ENCODE assay signal across 15 mouse cellular contexts in genomic region chr13:55898999-55899398, GRCm38 (mm10).
DNase-seq lines count a peak whose midpoint lies in the region; ATAC-seq and TF ChIP-seq lines count a peak whose summit lies in the region.
"Had no signal": no experiment of that assay in that cellular context is flagged by ENCODE, and none has a peak within 500 bp of the region (broad histone marks: within the 10 kb centered on the region; RNA-seq: fewer than 3 reads in every experiment).

No protein-coding gene starts in this region.

- H3K36me3 ChIP-seq in C2C12 (ENCODE audit: control insufficient read depth, insufficient read depth) = no peaks in the 10 kb centered on the region
- no peaks in the 10 kb centered on the region for H3K36me3 ChIP-seq in embryonic facial prominence, embryonic 13.5 days
- H3K36me3 ChIP-seq in limb, embryonic 12.5 days = no peaks in the 10 kb centered on the region
- H3K36me3 ChIP-seq: G1E; heart, embryonic 12.5 days had no signal

- no peaks in the 10 kb centered on the region for H3K79me2 ChIP-seq in C2C12 (ENCODE audit: control insufficient read depth, insufficient read depth)

- no peaks in the 10 kb centered on the region for H3K27me3 ChIP-seq in C2C12 (ENCODE audit: control insufficient read depth, insufficient read depth, insufficient read length)
- peaks cover 25% of the 10 kb centered on the region for H3K27me3 ChIP-seq in embryonic facial prominence, embryonic 13.5 days
- peaks cover 3% of the 10 kb centered on the region; the same call in 1 of the 2 replicates for H3K27me3 ChIP-seq in limb, embryonic 12.5 days

- H3ac ChIP-seq in C2C12 (ENCODE audit: control insufficient read depth, insufficient read length, low read depth) = no peak overlapping the region

- DNase-seq in gastrocnemius, postnatal 25 days = peak; percentile 19
- no peak for DNase-seq in gastrocnemius, postnatal 10 days
- no peak for DNase-seq in frontal cortex, postnatal 10 days (ENCODE audit: low spot score in 2 of 2)
- DNase-seq in right cerebral cortex, postnatal 25 days = no peak
- DNase-seq: cerebellum, adult 8-10 months; embryo, embryonic 11 days; kidney, adult 11 months; lung, postnatal 36 days had no signal

- ATAC-seq in embryonic facial prominence, embryonic 13.5 days (ENCODE audit: insufficient number of reproducible peaks, insufficient read depth, low FRiP score, low TSS enrichment, low read depth) = no peak
- ATAC-seq in limb, embryonic 12.5 days (ENCODE audit: insufficient number of reproducible peaks, insufficient read depth, low FRiP score, low TSS enrichment, low read depth) = no peak
- ATAC-seq in frontal cortex, adult (ENCODE audit: low TSS enrichment) = no peak

- H3K79me3 ChIP-seq in C2C12 (ENCODE audit: low read depth) = no peaks in the 10 kb centered on the region

- peak overlapping the region; percentile 27; the same call in 1 of the 2 replicates for H3K9ac ChIP-seq in embryonic facial prominence, embryonic 13.5 days
- H3K9ac ChIP-seq in limb, embryonic 12.5 days (replicated peaks) = 0 out of 2 replicates have a peak overlapping the region, but pooled peaks have one; percentile 23
- H3K9ac ChIP-seq: heart, embryonic 12.5 days; liver, embryonic 14.5 days had no signal

- H3K27ac ChIP-seq in embryonic facial prominence, embryonic 13.5 days = peak overlapping the region; percentile 34; the same call in 1 of the 2 replicates
- H3K27ac ChIP-seq in limb, embryonic 12.5 days = peak overlapping the region; percentile 72
- H3K27ac ChIP-seq: liver, embryonic 14.5 days had no signal

- 20% methylated on average over 8 of the region's 8 CpGs for WGBS in embryonic facial prominence, embryonic 13.5 days
- WGBS in limb, embryonic 12.5 days = 25% methylated on average over 8 of the region's 8 CpGs

- H3K4me2 ChIP-seq in embryonic facial prominence, embryonic 13.5 days = 0 out of 2 replicates have a peak overlapping the region, but pooled peaks have one; percentile 3
- H3K4me2 ChIP-seq in limb, embryonic 12.5 days = no peak overlapping the region
- H3K4me2 ChIP-seq: heart, embryonic 12.5 days had no signal

- peaks cover 38% of the 10 kb centered on the region for H3K4me1 ChIP-seq in embryonic facial prominence, embryonic 13.5 days
- peaks cover 34% of the 10 kb centered on the region for H3K4me1 ChIP-seq in limb, embryonic 12.5 days (replicated peaks)

- H3K9me3 ChIP-seq in embryonic facial prominence, embryonic 13.5 days = no peaks in the 10 kb centered on the region
- no peaks in the 10 kb centered on the region for H3K9me3 ChIP-seq in limb, embryonic 12.5 days
- H3K9me3 ChIP-seq: G1E; heart, embryonic 12.5 days had no signal

- H3K4me3 ChIP-seq in C2C12 (ENCODE audit: insufficient read depth, poor library complexity, severe bottlenecking) = no peak overlapping the region
- H3K4me3 ChIP-seq in embryonic facial prominence, embryonic 13.5 days = no peak overlapping the region
- no peak overlapping the region for H3K4me3 ChIP-seq in limb, embryonic 12.5 days (replicated peaks)
- H3K4me3 ChIP-seq: heart, embryonic 12.5 days had no signal

- no peak for TF ChIP-seq CTCF in C2C12 (IDR thresholded peaks at IDR 0.05; ENCODE audit: control insufficient read depth, insufficient read depth, insufficient read length)

TF ChIP-seq in C2C12, 6 proteins besides CTCF, POLR2A, EP300 and RAD21:
- TF ChIP-seq MYOD1 (IDR thresholded peaks at IDR 0.05; ENCODE audit: control insufficient read depth, insufficient read length, low read depth) (no peak), FOSL1 (IDR thresholded peaks at IDR 0.05; ENCODE audit: insufficient read depth, low read length, poor library complexity, severe bottlenecking) (no peak), CEBPB (IDR thresholded peaks at IDR 0.05; ENCODE audit: low read depth) (peak; percentile 3)
